Mouse (Mus musculus) cerebral cortex, adult 2 months (tissue): ENCODE data around the gene Gm14151.

Source experiments
- WGBS: fragments of 180-500 bp; shearing (Covaris S2); methylation state at CpG from one replicate; pipeline ENCODE4 v1.1.7; 2018; 5-methylcytosine and 5-hydroxymethylcytosine counted together

The Gm14151 gene

GRCm38 (mm10) chr2:151092250-151092649 is at the start of gene Gm14151:
TSS of gene Gm14151 (minus strand) at chr2:151092350.
- no CpG with 5 or more reads among the region's 3 CpGs for WGBS

- no CpG with 5 or more reads among the region's 3 CpGs for WGBS
Observed at GRCm38 (mm10) chr2:151097945-151098344, 5.8 kb upstream of the Gm14151 start, which contains the start of gene Gm14147. TSS of gene Gm14147 (plus strand) at chr2:151098245.

GRCm38 (mm10) chr2:151056637-151057036 is 35.5 kb downstream of the Gm14151 start:
- WGBS: 89% methylated on average over 1 of the region's 1 CpGs

- WGBS: 98% methylated on average over 1 of the region's 1 CpGs
Observed at GRCm38 (mm10) chr2:151040411-151040810, 51.7 kb downstream of the Gm14151 start.

- 22% methylated on average over 8 of the region's 8 CpGs for WGBS
Observed at GRCm38 (mm10) chr2:151039726-151040125, 52.4 kb downstream of the Gm14151 start.

- 1% methylated on average over 34 of the region's 34 CpGs for WGBS
Observed at GRCm38 (mm10) chr2:151039232-151039695, 52.9 kb downstream of the Gm14151 start, which contains the start of the genes Ninl and Nanp. TSS of gene Ninl (minus strand) at chr2:151039382. TSS of gene Nanp (minus strand) at chr2:151039398.

- under 1% methylated on average over 30 of the region's 30 CpGs for WGBS
Observed at GRCm38 (mm10) chr2:151038811-151039222, 53.3 kb downstream of the Gm14151 start.

- WGBS: 37% methylated on average over 18 of the region's 18 CpGs
Observed at GRCm38 (mm10) chr2:151037876-151038552, 54.1 kb downstream of the Gm14151 start.

GRCm38 (mm10) chr2:151037292-151037691 is 54.9 kb downstream of the Gm14151 start:
- 96% methylated on average over 1 of the region's 1 CpGs for whole genome bisulfite sequencing
